Mouse (Mus musculus) urinary bladder, postnatal 14 days (tissue): ENCODE measurements at regions not wholly inside any gene's neighbourhood (a gene's known extent, or its start where the extent isn't known, plus 50 kb on each side); places are given as distances from the start of the nearest gene placed in this dataset.

Experiments
- DNase-seq: peaks from one replicate; pipeline ENCODE4 v3.0.0; 2021; ENCODE audit warnings: low spot score

GRCm38 (mm10) chr9:47909051-47909450 is 252.8 kb upstream of the Nxpe4 start:
- DNase-seq: no peak

- no peak for DNase-seq
These were observed 251.3 kb upstream of the Nxpe4 start for GRCm38 (mm10) chr9:47910501-47910906.

- DNase-seq: no peak
These were observed 249.0 kb upstream of the Nxpe4 start for GRCm38 (mm10) chr9:47912823-47913222.

- no peak for DNase-seq
These were observed 226.5 kb upstream of the Nxpe4 start for GRCm38 (mm10) chr9:47935299-47935698.

DNA sequence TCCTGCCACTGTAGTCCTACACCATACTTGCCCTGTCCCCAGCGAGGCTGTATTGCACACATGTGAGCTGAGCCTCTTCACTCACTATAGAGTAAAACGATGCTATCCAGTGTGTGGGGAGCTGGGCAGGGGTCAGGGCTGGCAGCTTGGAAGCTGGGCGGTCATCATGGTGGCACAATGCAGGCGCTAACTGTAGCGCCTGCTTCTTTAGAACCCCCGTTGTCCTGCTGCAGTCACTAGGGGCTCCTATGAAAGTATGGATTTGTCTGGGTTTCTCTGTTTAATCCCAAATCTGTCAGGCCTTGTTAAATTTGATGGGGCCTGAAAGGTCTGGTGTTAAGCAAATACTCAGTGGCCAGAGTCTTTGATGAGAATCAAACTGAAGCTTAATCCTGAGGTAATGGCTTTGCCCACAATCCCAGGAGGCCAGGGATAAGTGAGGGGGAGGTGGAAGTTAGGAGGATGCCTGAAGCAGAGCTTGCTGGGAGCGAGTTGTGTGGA is 225.8 kb upstream of the Nxpe4 start:
- no peak for DNase-seq

DNA sequence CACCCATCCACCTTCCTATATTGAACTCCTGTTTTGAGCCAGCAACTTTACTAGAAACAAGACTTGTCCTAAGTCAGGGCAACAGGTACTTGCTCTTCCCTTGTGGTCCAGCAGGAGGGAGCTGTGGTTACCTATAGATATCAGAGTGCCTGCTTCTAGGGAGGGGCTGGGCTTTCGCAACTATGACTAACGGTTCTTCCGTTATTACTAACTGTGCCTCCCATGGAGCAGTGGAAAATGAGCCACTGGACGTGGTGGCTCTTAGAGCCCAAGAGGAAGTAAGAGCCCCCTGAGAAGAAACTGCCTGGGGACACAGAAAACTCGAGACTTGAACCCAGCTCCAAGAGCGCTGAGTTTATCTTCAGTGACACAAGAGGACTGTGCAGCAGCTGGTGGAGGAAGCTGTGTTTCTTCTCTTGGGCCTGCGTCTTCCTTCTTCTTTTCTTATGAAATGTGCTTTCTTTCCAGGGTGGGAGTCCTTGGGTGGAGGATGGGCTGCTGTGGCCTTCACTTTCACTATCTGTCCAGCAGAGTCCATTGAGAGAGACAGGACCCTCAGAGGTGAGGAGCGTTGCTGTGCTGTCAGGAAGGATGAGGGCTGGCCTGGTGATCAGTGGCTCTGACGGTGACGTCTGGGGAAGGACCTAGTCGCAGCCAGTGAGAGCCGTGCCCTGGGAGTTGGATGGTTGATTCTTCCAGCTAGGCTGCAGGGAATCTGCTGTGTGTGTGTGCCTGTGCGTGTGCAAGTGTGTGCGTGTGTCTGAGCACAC is 222.7 kb upstream of the Nxpe4 start:
- no peak for DNase-seq

DNA sequence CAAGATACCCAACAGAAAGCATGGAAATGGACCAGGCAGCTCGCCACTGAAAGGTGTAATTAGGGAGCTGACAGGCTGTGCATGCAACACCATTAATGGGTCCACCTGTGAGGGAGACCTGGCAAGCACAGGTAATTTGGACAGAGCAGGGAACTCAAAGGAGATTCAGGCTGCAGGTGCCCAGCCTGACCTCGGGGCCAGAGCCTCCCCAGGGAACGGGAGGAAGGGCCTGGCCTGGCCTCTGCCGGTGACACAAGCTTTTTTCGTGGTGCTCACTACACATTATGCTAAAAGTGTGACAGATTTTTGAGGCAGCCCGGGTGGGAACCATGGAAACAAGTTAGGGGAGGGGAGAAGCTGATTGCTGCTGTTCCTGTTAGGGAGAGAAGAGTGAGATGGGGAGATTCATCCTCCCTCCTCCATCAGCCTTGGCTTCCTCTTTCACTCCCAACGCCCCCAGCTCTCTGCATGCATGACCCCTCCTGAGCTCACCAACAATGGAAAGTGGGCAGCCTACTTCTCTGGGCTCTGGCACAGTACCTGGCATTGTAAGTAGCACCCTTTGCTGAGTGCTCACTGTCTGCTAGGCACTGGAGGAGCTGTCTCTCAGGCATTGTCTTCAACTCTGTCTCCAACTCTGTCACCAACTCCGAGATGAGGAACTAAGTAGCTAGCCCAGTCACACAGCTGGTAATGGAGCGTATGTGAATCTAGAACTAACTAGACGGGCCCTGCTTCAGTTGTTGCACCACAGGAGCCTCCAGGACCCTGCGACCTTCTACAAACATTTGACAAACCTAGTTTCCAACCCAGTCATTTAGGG is 218.9 kb upstream of the Nxpe4 start:
- no peak for DNase-seq

DNA sequence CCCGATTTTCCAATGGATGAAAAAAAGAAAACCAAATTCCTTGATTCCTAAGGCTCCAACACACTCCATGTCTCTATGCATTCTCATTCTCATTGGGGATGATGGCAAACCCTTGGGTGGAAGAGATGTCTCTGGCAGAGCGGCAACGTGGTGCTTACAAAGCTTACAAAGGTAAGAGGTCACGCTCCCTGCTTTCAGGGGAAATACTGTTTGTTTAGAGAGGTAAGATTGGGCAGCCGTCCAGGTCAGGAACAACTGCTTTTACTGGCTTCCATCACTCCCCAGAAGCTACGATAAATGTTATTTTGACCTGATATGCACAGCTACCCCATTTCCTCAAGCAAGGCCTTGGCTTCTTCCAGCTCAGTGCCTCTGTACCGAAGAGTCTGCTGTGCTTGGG is 215.6 kb upstream of the Nxpe4 start:
- DNase-seq: no peak

- DNase-seq: no peak
These were observed 203.9 kb upstream of the Nxpe4 start for GRCm38 (mm10) chr9:47957881-47958280.

GRCm38 (mm10) chr9:47958861-47959260 is 203.0 kb upstream of the Nxpe4 start:
- no peak for DNase-seq

- no peak for DNase-seq
These were observed 200.6 kb upstream of the Nxpe4 start for GRCm38 (mm10) chr9:47961176-47961575.

DNA sequence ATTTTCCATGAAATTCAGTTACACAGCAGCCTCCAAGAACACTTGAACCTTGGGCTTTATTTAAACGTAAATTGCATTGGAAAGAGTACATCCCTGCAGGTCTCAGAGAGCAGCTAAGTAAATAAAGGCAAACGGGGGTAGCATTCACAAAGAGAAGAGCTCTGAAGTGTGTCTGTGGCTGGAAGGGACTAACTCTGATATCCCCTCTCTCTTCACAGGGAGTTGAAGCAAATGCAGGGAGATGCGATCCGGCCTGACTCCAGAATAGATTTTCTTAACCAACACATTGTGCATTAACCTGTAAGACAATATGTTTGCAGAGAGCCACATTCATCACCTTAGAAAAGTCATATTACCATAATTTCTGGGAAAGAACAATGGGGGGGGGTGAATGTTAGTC is 199.7 kb upstream of the Nxpe4 start:
- DNase-seq: no peak

- DNase-seq: no peak
These were observed 199.2 kb upstream of the Nxpe4 start for GRCm38 (mm10) chr9:47962589-47962988.

DNA sequence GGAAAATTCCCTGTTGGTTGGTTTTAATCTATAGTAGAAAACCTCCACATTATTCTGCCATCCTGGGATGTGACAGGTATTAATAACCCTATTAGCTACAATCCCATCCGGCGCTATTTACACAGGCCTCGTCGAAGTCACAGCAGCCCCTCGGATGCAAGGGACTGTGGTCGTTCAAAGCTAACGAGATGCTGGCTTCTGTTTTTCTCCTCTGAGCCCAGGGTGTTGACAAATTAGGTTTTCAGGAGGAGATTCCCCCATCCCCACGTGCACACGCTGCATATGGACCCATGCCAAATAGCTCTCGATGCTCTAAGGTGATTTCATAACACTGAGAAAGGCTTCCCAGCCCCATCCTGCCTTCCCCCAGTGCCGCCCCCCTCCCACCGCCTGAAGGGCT is 188.7 kb upstream of the Nxpe4 start:
- DNase-seq: no peak

DNA sequence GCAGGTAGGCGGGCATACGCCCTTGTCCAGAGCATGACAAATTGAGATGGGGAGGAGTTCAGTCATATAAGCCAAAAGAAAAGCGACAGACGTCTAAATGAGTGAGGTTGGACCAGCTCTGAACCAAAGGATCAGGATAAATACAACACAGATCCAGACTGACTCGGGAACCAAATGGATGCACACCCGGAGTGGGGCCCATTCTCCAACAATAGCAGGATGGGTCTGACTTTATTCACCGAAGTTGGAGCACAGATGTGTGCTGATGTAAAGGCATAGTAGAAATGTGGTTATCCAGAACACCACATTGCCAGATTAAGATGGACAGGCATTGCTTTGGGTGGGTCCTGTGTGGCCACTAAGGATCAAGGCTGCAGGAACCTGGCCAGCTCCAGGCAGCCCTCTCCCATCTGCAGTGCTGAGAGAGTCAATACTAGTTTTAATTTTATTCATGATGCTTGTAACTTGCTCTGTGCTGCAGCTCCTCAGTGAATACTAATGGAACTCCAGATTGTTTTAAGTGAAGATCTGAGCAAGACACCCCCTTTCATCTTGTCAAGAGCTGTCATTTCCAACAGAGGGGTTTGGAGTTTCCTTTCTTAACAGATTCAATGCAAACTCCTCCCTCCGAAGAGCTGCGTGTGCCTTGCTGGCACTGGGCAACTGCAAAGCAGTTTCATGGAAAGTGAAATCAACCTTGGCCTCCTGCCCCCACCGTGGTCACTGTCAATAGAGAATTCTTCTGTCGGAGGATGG is 176.3 kb upstream of the Nxpe4 start:
- DNase-seq: no peak

DNA sequence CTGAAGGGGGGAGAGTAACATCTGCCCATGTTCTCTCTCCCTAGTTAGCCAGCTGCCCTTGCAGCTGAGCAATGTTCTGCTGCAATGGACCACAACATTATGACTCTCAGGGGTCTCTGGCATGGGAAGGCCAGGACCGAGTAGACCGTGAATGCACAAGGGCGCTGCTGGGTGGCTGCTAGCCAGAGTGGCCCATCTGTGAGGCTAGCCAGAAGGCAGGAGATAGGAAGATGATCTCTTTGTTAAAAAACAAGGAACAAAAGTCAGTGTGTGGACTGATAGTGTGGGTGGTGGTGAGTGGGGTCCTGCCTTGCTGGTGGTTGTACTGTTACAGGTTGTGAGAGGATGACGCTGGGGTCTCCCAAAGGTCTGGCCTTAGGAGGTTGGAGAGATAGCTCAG is 174.6 kb upstream of the Nxpe4 start:
- no peak for DNase-seq

DNA sequence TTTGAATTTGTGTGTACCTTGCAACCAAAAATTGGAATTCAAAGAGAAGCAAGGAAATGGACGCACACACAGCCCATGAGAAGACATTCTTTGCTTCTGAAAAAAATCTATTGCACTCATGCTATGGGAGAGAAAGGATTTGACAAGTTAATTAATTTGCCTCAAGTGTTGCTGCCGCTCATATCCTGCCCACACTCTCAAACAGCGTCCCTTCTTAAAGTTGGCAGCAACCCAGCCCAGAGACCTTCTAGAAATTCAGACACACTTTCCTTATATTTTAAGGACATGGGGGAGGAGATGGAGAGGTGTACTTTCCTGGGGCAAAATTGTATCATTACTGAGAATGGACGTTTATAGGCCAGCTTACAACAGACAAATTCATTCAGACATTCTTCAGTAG is 167.2 kb upstream of the Nxpe4 start:
- DNase-seq: no peak

GRCm38 (mm10) chr9:47999632-48000031 is 162.2 kb upstream of the Nxpe4 start:
- DNase-seq: no peak

GRCm38 (mm10) chr9:48029021-48029420 is 132.8 kb upstream of the Nxpe4 start:
- no peak for DNase-seq

DNA sequence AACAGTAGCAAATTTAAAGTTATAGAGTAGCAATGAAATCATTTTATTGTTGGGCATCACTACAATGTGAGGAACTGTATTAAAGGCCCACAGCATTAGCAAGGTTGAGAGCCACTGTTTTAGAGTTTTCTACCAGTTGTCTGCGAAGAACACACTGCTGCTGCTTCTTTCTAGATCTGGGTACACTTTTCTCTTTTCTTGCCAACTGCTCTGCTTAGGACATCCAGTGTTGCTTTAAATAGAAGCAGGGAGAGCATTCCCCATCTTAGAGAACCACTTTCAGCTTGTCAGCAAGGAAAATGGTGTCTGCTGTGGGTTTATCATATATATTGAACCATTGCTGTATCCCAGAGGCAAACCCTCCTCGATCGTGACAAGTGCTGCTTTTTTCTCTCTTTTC is 131.0 kb upstream of the Nxpe4 start:
- no peak for DNase-seq

DNA sequence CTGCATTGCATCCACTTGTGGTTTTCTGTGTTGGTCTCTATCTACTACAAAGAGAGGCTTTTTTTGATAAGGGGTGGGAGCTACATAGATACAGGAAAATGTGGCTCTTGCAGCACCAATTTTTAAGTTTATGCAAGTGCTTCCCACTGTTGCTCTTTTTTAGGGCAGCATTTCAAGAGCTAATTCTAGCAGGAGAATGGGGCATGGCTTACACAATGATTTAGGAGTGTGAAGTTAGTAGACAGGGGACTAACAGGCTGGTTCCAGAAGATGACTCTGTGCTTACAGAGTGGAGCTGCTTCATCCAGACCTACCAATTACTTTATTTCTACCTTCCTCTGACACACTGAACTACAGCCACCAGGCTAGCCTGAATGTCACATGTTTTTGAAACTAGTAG is 125.9 kb upstream of the Nxpe4 start:
- DNase-seq: no peak

- no peak for DNase-seq
These were observed 117.0 kb upstream of the Nxpe4 start for GRCm38 (mm10) chr9:48044826-48045225.

GRCm38 (mm10) chr9:48047846-48048245 is 114.0 kb upstream of the Nxpe4 start:
- DNase-seq: no peak
